Mouse (Mus musculus): ENCODE measurements around the gene Enpp5. TPM values are rescaled to one million over a fixed set of nuclear protein-coding genes. Genes with fewer than 3 reads are reported as not detected.

Gene Enpp5
- polyA plus RNA-seq, 1 experiment from 2014 or later, result 137 TPM

DNA sequence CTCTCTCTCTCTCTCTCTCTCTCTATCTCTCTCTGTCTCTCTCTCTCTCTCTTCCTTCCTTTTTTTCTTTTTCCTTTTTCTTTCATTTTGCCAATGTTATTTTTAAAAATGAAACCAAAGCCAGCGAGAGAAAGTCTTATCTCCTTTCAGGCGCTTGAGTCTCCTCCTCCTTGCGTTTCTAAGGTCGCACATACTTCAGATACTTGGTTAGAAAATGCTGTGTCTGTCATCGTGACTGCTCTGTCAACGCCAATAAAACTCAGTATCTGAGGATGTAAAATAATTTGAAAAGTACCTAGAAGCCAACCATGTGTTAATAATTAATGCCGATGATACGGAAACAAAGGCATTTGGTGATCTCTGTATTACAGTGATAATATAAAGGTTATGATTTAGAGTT, 57.4 kb downstream of the Enpp5 start:
- Histone ChIP-seq H3K4me3 (ENCODE audit: low read length) (no peak overlapping the region), H3K4me1 (ENCODE audit: control insufficient read depth, insufficient read depth, low read depth, low read length) (no peaks in the 10 kb centered on the region), H3K9me3 (ENCODE audit: control insufficient read depth, low read length) (no peaks in the 10 kb centered on the region), H3K4me2 (ENCODE audit: low read length) (no peak overlapping the region), H3K27ac (ENCODE audit: low read depth, low read length) (no peak overlapping the region), H3K9ac (ENCODE audit: low read depth, low read length) (no peak overlapping the region), H3K36me3 (ENCODE audit: control insufficient read depth, insufficient read depth, low read length) (no peaks in the 10 kb centered on the region), H3K27me3 (replicated peaks; ENCODE audit: control insufficient read depth, insufficient read depth, low read length) (0 out of 2 replicates have a peak, but pooled peaks cover 4% of the 10 kb centered on the region)
- no peak for ATAC-seq
- WGBS, result 83% methylated on average over 8 of the region's 8 CpGs

Other genes with a start within 250 kb of the Enpp5 start
- gene Enpp4, start 27.0 kb downstream of the Enpp5 start, polyA plus RNA-seq (2015; fragmentation: Nextera tagmentation; extraction: Ambion mirVana), result 6.2 and 6.8 TPM in 2 replicates
- gene Clic5, start 109.8 kb downstream of the Enpp5 start, polyA plus RNA-seq (2015; fragmentation: Nextera tagmentation; extraction: Ambion mirVana), result 0.43 and 0.52 TPM in 2 replicates

Measured in hindbrain, embryonic 16.5 days (tissue).